Mouse (Mus musculus) right cerebral cortex, postnatal 14 days (tissue): ENCODE measurements around the gene 4931428F04Rik.

Experiments
- DNase-seq: peaks from one replicate; pipeline ENCODE4 v3.0.0; 2022

4931428F04Rik gene

DNA sequence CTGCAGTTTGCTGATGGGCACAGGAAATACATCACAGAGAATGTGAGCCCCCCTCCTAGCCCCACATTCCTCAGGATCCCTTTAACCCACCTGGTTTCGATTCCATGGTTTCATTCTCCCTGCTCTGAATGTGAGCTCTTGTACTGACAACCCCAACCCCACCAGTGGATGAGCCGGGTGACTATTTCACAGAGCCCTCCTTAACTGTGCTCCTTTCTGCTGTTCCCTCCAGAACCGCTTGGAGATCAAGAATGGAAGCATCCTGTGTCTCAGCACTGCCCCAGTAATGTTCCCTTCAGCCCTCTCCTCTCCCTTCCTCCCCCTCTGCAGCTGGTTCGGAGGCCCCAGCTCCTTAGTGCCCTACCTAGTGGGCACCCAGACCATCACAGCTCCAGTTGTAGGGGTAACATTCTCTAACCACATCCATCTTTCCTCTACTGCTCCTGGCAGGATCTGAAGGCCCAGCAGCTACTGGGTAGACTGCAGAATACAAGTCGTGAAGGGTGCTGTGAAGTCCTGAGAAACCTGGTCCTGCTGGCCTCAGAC lies 16.6 kb upstream of the 4931428F04Rik start:
- DNase-seq, result no peak

DNA sequence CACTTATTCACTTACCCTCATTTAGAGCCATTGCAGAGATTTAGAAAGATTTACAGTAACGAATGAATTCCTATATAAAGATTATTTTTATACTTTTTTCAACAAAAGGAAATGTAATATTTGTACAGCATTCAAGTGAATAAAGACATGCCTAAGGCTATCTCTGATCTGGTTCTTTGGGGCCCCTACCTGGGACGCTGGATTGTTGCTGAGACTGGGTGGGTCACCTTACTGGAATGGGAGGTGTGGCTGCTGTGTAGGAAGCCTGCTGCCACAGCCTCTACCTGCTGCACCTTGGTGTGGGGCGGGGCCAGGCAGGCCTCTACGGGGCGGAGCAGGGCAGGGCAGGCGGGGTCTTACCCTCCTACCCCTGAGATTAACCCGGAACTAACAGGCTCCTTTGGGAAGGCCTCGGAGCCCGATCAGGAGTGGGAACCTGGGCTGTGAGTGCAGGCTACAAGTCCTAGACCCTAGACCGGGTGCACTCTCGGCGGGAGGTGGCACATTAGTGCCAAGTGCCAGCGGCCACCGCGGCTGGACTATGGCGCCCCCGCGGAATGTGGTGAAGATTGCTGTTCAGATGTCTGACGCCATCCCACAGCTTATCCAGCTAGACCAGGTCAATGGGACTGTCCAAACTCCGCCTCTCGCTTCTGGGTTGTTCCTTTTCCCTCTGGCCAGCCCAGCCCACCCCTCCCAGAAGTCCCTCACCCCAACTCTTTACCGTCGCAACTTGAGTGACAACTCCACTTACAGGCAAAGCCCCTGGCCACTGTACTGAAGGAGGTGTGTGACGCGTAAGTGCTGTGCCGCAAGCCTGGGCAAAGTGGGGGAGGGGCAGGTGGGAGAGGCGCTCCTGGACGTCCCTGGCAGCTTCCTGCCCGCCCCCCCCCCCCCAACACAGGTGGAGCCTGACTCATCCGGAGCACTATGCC lies 15.8 kb upstream of the 4931428F04Rik start, which contains the start of gene Elmo3:
Gene Elmo3 (plus strand): TSS at position 391 of the 935 bp plus-strand sequence.
- DNase-seq, result peak; percentile 78

DNA sequence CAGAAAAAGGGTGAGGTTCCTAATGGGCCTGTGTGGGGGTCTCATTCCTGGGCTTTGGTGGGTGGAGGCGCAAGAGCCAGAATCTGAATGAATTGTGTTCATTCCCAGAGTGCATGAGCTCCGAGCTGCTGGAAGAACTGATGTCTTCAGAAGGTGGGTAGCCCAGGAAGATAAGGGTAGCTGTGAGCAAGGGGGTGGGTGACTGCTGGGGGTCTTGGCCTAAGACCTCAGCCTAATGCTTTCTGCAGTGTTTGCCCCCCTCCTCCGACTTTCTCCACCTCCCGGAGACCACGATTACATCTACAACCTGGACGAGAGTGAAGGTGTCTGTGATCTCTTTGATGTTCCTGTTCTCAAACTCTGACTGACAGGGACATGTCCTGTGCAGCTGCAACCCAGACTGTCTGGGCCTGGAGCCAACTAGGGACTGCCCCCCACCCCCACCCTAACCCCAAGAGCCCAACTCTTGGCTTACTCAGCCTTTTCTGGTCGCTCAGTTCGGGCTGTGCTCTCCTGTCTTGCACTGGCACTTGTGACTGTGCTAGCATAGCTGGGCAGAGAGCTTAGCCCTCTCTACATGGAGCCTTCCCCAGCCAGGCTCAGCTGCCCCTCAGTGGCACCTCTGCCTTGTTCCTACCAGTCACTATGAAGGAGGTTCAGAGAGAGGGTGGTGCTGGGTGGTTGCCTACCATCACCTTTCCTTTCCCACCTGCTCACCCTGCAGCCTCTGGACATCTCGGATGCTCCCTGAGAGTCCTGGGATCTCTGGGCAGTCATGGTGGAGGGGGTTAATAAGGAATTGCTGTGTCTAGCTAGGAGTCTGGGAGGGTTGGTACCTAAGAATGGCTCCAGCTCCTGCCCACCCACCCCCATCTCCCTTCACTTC lies 14.9 kb upstream of the 4931428F04Rik start:
- DNase-seq, result no peak

DNA sequence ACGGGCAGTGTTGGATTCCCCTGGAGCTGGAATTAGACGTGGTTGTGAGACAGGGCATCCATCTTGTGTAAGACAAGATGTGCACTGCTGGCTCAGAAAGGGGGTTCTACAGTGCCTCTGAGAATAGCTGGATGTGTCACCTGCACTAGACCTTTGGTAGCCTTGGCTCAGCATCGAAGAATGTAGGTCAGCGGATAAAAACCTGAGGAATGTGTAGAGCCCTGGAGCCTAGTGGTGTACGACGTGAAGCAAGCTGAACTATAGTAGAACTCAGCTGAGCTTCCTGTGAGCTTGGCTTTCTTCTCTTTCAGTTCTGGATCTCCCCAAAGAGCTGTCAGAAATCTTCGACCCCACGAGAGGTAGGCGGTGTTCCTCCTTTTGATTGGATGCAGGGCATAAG lies 14.2 kb upstream of the 4931428F04Rik start:
- DNase-seq, result no peak

DNA sequence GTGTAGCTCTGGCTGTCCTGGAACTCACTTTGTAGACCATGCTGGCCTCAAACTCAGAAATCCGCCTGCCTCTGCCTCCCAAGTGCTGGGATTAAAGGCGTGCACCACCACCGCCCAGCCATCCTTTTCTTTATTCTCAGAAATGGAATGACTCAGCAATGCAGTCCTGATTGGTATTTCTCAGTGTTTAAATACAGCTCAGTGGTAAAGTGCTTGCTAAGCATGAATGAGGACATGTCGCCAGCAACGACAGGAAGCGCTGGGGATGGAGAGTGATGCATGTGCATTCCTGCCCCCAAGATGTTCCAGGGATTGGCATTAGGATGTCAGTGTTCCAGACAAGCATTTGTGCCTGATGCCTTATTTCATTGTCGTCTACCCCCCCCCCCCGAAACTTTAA lies 13.7 kb upstream of the 4931428F04Rik start:
- no peak for DNase-seq

DNA sequence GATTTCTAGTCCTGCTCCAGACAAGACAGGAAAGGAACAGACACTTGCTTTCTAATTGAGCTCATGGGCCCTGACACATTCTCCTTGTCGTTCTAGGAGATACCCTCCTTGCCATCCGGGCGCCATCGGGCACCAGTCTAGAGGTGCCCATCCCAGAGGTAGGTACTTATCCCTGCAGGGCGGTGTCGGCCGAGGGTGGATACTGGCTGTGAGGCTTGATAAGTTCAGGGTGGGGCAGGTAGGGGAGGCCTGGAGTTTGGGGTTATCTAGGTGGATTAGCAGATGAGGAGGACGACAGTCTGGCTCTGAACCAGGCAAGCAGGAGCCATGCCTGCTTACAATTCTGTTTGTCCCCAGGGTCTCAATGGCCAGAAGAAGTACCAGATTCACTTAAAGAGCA lies 10.3 kb upstream of the 4931428F04Rik start:
- no peak for DNase-seq

DNA sequence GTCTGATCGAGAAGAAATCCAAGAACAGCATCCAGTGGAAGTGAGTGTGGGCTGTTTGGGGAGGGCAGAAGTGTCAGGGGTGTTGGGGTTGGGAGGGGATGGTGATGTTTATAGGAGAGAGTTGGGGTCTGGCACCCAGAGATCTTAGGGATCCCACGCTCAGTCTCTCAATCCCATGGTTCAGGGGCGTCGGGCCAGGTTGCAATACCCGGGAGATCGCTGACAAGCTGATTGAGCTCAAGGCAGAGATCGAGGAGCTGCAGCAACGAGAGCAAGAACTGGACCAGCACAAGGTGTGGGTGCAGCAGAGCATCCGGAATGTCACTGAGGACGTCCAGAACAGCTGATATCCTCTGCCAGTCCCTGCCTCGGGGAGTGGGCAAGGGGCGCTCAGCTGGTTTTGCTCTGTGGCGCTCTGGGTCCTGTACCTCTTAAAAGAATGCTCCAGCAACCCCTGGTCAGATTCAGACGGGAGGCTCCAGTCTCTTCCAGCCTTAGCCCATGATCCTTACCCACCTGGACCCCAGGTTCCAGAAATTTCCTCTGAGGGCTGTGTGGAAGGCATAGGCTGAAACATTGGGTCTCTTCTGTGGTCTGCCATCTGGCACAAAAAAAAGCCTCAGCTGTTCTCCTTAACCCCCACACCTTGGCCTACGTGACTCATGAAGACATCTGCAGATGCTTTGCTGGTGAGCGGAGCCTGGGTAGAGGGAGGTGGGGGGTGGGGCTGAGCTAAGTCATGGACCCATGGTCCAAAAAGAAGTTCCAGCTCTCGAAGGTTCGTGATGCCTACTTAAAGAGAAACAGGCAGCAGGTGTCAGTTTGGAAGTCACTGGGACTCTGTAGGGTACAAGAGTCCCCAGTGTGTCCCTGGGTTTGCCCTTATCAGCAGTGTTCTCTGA lies 8.9 kb upstream of the 4931428F04Rik start:
- peak; percentile 6 for DNase-seq

DNA sequence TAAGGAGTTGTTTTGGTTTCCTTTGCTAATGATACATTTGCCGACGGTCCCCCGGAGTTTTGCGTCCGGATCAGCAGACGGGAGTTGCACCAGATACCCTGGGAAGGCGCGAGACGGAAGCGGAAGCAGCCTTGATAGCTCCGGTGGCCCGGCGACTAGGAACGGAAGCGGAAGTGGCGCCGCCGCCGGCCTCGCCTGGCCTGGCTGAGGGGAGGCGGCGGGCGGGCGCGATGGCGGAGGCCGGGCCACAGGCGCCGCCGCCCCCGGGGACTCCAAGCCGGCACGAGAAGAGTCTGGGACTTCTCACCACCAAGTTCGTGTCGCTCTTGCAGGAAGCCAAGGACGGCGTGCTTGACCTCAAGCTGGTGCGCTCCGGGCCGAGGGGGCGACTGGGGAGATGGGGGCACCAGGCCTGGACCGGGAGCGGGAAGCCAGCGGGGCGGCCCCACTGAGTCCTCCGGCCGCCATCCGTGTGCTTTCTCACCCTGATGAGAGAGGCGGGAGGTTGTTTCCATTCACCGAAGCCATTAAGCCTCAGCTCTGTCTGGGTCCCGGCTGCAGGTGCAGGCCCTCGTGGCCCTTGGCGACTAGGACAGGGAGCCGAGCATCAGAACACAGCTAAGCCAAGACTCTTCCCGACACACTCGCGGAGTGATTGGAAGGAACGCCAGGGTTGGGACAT lies 8.0 kb upstream of the 4931428F04Rik start, which contains the start of gene E2f4:
Gene E2f4 (plus strand): TSS at position 153 of the 682 bp plus-strand sequence.
- DNase-seq, result peak; percentile 95

DNA sequence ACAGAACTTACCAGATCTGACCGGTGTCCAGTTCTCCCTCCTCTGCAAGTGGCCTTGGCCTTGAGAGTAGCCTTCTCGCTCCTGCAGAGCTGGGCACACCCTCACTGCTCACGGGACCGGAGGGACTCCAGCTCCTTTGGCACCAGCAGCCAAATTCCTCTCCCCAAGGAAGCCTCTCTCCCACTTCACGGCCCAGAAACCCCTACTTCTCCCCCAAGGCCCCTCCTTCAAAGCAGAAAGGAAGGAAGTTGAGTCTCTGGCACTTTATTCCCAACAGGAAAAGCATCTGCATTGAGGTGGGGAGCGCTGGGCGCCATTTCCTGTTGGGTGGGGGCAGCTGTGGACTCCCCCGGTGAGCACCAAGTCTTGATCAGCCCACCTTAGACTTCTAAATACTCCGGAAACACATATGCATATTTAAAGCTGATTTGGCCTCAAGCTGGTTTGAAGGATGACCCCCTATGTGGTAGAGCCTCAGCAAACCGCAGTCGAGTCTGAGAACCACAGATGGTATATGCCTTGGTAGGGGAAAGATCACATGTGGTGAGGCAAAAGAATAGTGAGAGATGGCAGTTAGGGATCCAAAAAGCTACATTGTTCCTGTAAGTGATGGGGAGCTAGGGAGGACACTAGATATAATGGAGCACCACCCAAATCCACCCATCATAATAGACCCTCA lies 6.4 kb upstream of the 4931428F04Rik start, which contains the start of gene Exoc3l:
Gene Exoc3l (minus strand): TSS at position 207 of the 679 bp plus-strand sequence.
- DNase-seq, result no peak

DNA sequence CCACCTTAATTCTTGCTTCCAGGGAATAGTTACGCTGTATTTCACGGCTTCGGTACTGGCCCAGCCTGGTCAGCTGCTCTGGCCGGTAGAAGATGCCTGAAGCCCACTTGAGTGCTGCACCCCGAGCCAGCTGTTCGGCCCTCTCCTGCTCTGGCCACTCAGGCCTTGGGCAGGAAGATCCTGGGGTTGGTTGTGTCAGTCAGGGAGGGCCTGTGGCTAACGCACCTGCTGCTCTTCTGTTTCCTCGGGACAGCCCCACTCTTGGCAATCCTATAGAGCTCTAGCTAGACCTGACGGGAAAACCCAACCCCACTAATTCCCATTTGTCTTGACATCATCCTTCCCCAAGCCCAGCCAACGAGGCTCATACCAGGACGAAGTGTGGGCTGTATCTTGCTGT lies 5.6 kb upstream of the 4931428F04Rik start:
- no peak for DNase-seq

DNA sequence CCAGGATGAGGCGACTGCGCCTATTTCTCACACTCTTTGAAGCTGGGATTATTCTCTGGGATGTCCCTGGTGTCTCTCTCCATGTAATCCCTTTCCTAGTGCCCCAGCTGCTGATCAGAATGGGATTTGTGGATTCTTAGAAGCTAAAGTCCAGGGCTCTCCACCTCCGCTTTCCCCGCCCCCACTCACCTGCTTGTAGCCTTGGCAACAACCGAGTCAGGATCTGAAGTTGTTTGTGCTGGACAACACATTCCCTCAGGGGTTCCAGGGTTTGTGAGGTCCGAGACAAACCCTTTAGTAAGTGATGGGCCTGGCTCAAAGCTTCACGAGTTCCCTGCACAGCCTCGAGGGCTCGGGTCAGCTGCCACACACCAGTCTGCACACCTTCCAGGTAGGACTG lies 5.1 kb upstream of the 4931428F04Rik start:
- DNase-seq, result no peak

DNA sequence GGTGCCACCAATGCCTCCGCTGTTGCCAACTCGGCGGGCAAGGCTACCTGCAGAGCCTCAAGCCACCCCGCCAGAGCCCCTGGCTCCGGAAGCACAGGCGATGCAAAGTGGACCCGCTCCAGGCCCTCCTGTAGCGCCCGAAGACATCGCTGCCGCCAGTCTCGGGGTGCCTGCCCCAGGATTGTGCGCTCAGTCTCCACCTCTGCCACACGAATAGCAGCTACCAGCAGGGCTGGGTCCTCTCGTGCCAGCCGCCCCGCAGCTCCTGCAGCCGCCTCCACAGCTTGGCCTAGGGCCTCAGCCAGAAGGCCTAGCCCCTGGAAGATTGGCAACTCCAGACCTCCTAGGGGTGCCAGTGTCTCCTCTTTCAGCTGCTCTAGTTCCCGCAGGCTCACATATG lies 3.7 kb upstream of the 4931428F04Rik start:
- no peak for DNase-seq

DNA sequence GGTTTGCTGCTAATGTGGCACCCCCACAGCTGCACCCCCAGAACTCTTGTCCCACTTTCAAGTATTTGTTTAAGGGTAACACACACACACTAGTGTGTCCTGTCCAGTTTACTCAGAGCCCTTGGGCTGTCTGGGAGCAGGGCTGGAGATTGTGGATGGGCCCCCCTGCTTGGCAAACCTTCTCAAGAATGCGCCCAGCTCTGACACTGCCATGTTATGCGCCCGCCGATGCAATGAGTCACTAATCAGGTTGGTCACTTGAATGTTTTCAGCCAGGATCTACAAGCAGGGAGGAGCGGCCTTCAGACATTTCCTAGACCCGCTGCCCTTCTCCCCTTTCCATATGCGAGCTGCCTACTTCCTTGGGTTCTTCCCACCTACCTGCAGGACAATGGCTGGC lies 2.8 kb upstream of the 4931428F04Rik start:
- DNase-seq, result no peak

DNA sequence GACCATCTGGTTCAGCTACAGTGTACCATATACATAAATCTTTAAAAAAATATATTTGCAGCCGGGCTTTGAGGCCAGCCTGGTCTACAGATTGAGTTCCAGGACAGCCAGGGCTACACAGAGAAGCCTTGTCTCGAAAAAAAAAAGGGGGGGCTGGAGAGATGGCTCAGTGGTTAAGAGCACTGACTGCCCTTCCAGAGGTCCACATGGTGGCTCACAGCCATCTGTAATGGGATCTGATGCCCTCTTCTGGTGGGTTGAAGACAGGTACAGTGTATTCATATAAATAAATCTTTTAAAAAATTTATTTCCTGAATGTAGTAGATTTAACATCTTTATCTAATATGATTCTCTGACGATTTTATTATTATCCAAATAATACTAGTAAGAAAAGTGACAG lies 2.1 kb upstream of the 4931428F04Rik start:
- DNase-seq, result peak; percentile 3

DNA sequence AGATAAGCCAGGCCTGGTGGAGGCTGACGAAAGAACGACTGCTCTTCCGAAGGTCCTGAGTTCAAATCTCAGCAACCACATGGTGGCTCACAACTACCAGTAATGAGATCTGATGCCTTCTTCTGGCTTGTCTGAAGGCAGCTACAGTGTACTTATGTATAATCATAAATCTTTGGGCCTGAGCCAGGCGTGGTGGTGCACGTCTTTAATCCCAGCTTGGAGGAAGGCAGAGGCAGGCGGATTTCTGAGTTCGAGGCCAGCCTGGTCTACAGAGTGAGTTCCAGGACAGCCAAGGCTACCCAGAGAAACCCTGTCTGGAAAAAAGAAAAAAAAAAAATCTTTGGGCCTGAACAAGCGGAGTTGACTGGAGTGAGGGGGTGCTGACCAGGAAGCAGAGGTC lies 1.7 kb upstream of the 4931428F04Rik start:
- peak; percentile 4 for DNase-seq

DNA sequence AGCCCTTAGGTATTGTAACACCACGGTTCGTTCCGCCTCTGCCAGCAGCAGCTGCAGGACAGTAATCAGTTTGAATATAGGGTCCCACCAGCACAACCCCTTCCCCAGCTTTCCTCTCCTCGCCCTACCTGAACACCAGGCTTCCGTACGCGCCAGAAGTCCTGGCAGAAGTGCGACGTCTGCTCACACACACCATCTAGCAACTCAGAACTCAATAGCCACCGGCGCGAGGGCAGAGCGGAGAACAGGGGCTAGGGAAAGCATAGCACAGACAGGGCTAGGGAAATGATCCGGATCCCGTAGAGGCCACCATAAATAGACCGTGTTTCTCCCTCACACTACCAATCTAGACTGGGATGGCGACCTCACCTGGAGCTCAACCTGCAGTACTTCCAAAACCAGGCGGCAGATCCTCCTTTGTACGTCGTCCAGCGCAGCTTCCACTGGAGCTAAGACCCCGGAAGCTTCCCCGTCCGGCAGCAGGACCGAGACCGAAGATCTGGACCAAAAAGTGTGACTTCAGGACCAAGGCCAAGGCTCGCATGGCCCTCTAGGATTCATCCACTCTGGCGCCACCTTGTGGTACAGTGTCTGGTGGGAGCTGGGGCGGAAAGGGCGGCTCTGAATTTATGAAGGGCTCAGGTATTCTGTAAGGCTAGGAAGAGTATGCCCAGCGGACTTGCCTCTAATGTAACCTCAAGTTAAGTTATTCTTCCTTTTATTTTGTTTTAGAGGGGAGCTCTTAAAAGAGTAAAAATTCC lies 1.1 kb upstream of the 4931428F04Rik start:
- DNase-seq, result peak; percentile 91

DNA sequence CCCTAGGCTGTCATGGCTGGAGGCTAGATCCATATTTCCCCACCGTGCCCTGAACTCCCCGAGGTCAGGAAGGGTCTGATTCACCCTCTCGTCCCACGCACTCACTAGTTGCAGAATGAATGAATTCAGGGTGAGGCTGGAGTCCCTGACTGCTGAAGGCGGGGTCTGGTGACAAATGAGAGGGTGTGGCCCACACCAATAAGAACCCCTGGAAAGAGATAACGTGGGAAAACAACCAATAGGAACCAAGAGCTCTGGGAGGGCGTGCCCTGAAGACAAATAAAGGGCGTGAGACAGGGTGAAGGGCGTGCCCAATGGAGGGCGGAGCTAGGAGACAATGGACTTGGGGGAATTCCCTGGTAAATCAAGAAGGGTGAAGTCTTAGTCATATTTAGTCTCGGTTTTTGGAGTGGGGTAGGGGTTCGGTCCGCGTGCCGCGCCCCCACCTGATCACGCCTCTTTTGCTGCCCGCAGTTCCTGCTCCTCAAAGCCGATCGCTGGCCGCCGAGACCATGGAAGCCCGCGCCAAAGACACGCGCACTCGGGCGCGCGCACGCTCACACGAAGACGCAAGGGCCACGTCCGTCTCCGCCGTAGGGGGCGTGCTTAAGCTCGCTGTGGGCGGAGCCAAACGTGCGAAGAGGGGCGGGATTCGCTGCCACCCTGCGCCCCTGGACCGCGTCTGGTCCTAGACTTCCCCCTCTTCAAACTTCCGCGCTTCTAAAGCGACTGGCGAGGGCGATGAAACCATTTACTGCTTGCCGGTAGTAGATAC lies 519 bp downstream of the 4931428F04Rik start:
- DNase-seq, result peak; percentile 96

DNA sequence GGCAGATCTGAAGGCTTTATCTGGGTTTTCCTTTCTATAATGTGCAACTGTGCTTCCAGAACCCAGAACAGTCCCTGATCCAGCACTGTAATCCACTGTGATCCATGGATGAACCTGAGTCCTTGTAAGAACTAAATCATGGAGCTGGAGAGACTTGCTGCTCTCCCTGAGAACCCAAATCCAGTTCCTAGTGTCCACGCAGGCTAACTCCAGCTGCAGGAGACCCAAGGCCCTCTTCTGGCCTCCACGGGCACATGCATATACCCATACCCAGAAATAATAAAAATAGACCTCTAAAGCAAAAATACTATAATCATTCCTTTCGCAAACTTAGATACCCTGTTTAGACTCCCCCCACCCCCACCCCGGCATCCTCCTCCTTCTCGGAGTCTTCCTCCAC lies 1.4 kb downstream of the 4931428F04Rik start:
- peak; percentile 3 for DNase-seq

DNA sequence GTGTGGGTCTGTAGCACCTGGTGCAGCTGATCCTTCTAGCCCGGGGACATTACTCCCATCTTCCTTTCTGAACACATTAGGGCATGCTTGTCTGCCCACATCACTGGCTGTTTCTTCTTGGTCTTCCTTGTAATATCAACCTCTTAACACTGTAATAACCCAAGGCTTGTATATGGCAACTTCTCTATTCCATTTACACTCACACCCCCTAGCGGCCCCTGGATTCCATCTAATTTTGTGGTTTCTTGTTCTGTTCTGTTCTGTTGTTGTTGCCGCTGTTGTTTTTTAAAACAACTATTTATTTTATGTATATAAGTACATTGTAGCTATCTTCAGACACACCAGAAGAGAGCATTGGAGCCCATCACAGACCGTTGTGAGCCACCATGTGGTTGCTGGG lies 2.8 kb downstream of the 4931428F04Rik start:
- peak; percentile 3 for DNase-seq
